Mouse (Mus musculus) cerebellum, adult (tissue): ENCODE data around the gene Zfp367.

Source experiments
- ATAC-seq: cut with Nextera tagmentation; 2 replicates; pipeline ENCODE4 v1.9.2; 2017; ENCODE audit warnings: mild to moderate bottlenecking, moderate library complexity, mixed read lengths; ENCODE audit not compliant: insufficient number of reproducible peaks, low FRiP score, low TSS enrichment

The Zfp367 gene

GRCm38 (mm10) chr13:64093341-64093740, 59.7 kb downstream of the Zfp367 start:
- no peak for ATAC-seq

- ATAC-seq, result no peak
These were observed 60.2 kb downstream of the Zfp367 start for GRCm38 (mm10) chr13:64092752-64093151.

GRCm38 (mm10) chr13:64092141-64092540, 60.9 kb downstream of the Zfp367 start:
- no peak for ATAC-seq

GRCm38 (mm10) chr13:64091006-64091405, 62.0 kb downstream of the Zfp367 start:
- ATAC-seq, result no peak

- no peak for ATAC-seq
These were observed 62.7 kb downstream of the Zfp367 start for GRCm38 (mm10) chr13:64090278-64090677.

GRCm38 (mm10) chr13:64089130-64089529, 63.9 kb downstream of the Zfp367 start, which contains the start of gene Hsd17b3:
Gene Hsd17b3 (minus strand): TSS chr13:64089230.
- no peak for ATAC-seq

GRCm38 (mm10) chr13:64088057-64088456, 64.9 kb downstream of the Zfp367 start:
- ATAC-seq, result no peak

- ATAC-seq, result no peak
These were observed 67.0 kb downstream of the Zfp367 start for GRCm38 (mm10) chr13:64086036-64086435.

GRCm38 (mm10) chr13:64083331-64083730, 69.7 kb downstream of the Zfp367 start:
- ATAC-seq, result no peak
